Mouse (Mus musculus) liver, embryonic 12.5 days (tissue): ENCODE measurements at regions not wholly inside any gene's neighbourhood (a gene's known extent, or its start where the extent isn't known, plus 50 kb on each side); places are given as distances from the start of the nearest gene placed in this dataset.
"Not testable (repeated sequence)": the region's sequence is repeated elsewhere in the genome, so short reads cannot be mapped to it uniquely, and the experiment has no call there.

ENCODE experiments used
- ATAC-seq: fragments of 200-750 bp; cut with Nextera tagmentation; 2 replicates; pipeline ENCODE4 v1.8.0; 2017; ENCODE audit warnings: moderate number of reproducible peaks, mild to moderate bottlenecking, moderate library complexity
- H3K27ac ChIP-seq: fragments of 300-500 bp; sonication (generic); 2 replicates; pipeline ENCODE4 v1.5.1; 2016; ENCODE audit warnings: mild to moderate bottlenecking
- H3K27me3 ChIP-seq: fragments of 300-500 bp; sonication (generic); replicated peaks from 2 replicates; pipeline ENCODE4 v1.6.1; 2016; ENCODE audit warnings: mild to moderate bottlenecking, moderate library complexity
- H3K36me3 ChIP-seq: fragments of 300-500 bp; sonication (generic); 2 replicates; pipeline ENCODE4 v1.6.1; 2016; ENCODE audit warnings: mild to moderate bottlenecking, moderate library complexity
- H3K4me1 ChIP-seq: fragments of 300-500 bp; sonication (generic); 2 replicates; pipeline ENCODE4 v1.6.1; 2016
- H3K4me2 ChIP-seq: fragments of 300-500 bp; sonication (generic); 2 replicates; pipeline ENCODE4 v1.6.1; 2016; ENCODE audit warnings: mild to moderate bottlenecking, moderate library complexity
- H3K4me3 ChIP-seq: fragments of 300-500 bp; sonication (generic); 2 replicates; pipeline ENCODE4 v1.5.1; 2016; ENCODE audit warnings: mild to moderate bottlenecking, moderate library complexity
- H3K9ac ChIP-seq: fragments of 300-500 bp; sonication (generic); 2 replicates; pipeline ENCODE4 v1.6.1; 2016; ENCODE audit warnings: mild to moderate bottlenecking, moderate library complexity
- H3K9me3 ChIP-seq: fragments of 300-500 bp; sonication (generic); replicated peaks from 2 replicates; pipeline ENCODE4 v1.6.1; 2016; ENCODE audit warnings: mild to moderate bottlenecking, moderate library complexity
- WGBS: fragments of 180-500 bp; shearing (Covaris S2); methylation state at CpG from one replicate; pipeline ENCODE4 v1.1.7; 2016; ENCODE audit not compliant: insufficient replicate concordance; 5-methylcytosine and 5-hydroxymethylcytosine counted together

DNA sequence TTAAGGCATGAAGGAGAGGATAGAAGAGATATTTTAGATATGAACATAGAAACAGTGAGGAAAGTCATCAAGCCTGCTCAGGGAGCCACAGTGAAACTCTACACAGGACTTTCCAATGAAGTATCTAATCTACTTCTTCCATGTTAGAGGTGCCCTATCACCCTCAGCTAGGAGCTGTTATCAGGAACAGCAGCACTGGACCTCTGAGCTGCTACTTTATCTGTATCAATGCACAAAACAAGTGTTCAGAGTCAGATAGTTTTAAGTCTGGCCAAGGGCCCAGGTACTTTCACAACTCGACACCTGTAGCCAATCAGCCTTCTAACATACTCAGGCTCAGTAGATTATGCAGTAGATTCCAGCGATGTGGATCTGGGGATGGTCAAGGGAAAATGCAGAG is 210.7 kb upstream of the Grid2 start:
- no peaks in the 10 kb centered on the region for H3K36me3 ChIP-seq
- H3K27ac ChIP-seq = no peak overlapping the region
- H3K9me3 ChIP-seq = no peaks in the 10 kb centered on the region
- no peaks in the 10 kb centered on the region for H3K4me1 ChIP-seq
- ATAC-seq = peak; percentile 62
- no peak overlapping the region for H3K4me3 ChIP-seq
- H3K4me2 ChIP-seq = no peak overlapping the region
- WGBS = 43% methylated on average over 2 of the region's 2 CpGs
- no peaks in the 10 kb centered on the region for H3K27me3 ChIP-seq
- H3K9ac ChIP-seq = no peak overlapping the region

DNA sequence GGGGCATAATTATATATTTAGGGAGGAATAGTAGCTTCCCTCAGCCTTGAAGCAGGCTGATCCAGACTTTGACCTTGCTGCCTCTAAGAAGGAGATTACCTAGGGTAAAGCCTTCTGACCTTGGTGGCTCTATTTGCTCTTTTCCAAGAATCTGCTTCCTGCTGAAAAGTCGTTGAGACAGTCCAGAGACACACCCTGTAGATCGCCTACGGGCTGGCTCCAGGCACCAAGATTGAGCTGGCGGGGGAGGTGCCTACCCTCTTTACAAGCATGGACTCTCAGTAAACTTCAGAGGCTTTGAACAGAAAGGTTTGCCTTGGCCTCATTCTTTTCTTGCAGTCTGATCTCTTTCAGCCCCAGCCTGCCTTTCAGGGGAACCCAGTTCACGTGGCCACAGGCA is 191.1 kb upstream of the Grid2 start:
- WGBS = 72% methylated on average over 5 of the region's 5 CpGs

DNA sequence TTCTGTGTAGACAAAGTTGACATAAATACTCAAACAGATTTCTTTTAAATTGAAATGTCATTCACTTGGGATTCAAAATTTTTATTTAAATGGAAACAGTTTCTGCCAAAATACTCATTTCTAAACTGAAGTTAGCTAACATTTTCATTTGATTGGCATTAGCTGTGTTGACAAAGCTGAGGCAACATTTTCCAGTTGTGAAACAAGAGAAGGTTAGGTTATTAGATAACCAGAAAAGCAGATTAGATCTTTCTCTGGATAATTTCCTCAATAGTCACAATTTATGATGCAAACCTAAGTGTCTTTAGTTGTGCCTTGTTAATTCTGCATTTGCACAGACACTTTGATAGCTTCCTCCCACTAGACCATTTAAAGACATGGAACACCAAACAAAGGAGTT is 167.5 kb upstream of the Grid2 start:
- Histone ChIP-seq H3K9ac (no peak overlapping the region), H3K4me2 (no peak overlapping the region), H3K27ac (no peak overlapping the region), H3K36me3 (no peaks in the 10 kb centered on the region), H3K9me3 (no peaks in the 10 kb centered on the region), H3K4me1 (no peaks in the 10 kb centered on the region), H3K27me3 (no peaks in the 10 kb centered on the region), H3K4me3 (no peak overlapping the region)
- ATAC-seq = no peak

More for the DNA sequence above, 191.1 kb upstream of the Grid2 start:
- not testable (repeated sequence) for H3K4me2 ChIP-seq, H3K4me3 ChIP-seq, H3K27me3 ChIP-seq, H3K9me3 ChIP-seq, H3K9ac ChIP-seq, H3K36me3 ChIP-seq, ATAC-seq, H3K27ac ChIP-seq, H3K4me1 ChIP-seq

DNA sequence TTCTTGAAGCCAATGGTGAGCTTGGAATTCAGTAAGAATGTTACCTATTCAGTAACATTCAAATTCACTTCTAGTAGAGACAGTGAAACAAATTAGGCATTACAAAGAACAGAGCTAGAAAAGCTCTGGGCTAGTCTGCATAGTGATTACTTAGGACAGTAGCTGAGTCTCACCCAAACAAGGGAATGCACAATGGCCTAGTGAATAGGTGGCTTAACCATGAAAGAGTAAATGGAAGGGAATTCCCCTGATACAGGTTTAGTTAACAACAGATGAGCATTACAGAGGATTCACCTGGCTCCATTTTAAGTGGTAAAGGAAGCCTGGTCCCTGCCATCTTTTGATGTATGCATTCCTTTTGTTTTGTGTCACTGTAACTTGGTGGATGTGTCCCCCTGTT is 126.8 kb upstream of the Grid2 start:
- H3K27ac ChIP-seq, H3K4me2 ChIP-seq, H3K4me1 ChIP-seq, H3K4me3 ChIP-seq, ATAC-seq, H3K9me3 ChIP-seq, H3K36me3 ChIP-seq, H3K9ac ChIP-seq, H3K27me3 ChIP-seq: not testable (repeated sequence)

DNA sequence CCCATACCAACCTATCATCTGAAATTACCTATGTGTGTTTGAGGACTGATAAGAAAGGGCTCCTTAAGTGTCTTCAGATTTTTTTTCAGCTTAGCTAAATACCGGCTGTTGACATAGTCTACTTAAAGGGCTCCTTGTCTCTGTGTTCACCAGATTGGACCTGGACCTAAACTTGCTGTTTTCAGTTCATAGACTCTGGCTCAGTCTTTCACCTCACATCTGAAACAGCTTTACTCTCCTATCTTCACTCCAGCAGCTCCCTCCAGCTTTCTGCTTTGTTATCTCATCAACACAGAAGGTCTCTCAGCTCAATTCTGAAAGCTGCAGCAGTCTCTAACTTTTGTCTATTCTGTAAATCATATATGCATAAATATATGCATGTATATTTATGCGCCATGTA is 106.4 kb upstream of the Grid2 start:
- H3K27me3 ChIP-seq = no peaks in the 10 kb centered on the region
- WGBS = 61% methylated on average over 2 of the region's 2 CpGs
- no peaks in the 10 kb centered on the region for H3K36me3 ChIP-seq
- no peak for ATAC-seq
- no peaks in the 10 kb centered on the region for H3K4me1 ChIP-seq
- H3K4me2 ChIP-seq = no peak overlapping the region
- H3K4me3 ChIP-seq = no peak overlapping the region
- no peak overlapping the region for H3K9ac ChIP-seq
- no peak overlapping the region for H3K27ac ChIP-seq
- no peaks in the 10 kb centered on the region for H3K9me3 ChIP-seq

DNA sequence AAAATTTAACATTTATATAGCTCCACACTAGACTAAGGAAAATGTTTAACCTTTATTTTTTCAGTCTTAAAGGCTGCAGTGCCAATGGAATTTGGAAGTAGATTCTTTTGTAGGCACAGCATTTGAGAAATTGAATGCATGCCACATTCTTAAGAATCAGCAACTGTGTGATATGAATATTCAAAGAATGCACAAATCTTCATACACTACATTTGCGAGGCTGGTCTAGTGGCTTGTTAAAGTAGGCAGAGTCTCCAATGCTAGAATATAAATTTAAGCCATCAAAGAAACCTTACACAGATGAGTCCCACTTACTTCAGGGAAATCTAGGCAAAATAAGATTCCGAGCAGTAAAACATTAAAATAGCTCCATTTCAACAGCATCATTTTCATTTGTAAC is 75.5 kb upstream of the Grid2 start:
- no peak overlapping the region for H3K4me3 ChIP-seq
- no peak overlapping the region for H3K4me2 ChIP-seq
- no peak for ATAC-seq
- 58% methylated on average over 2 of the region's 2 CpGs for WGBS
- no peak overlapping the region for H3K27ac ChIP-seq
- no peaks in the 10 kb centered on the region for H3K4me1 ChIP-seq
- H3K9me3 ChIP-seq = no peaks in the 10 kb centered on the region
- H3K27me3 ChIP-seq = no peaks in the 10 kb centered on the region
- no peak overlapping the region for H3K9ac ChIP-seq
- H3K36me3 ChIP-seq = no peaks in the 10 kb centered on the region
